Mouse (Mus musculus) megakaryocyte, embryonic 14.5 days (primary cell): ENCODE results near the gene Erp44. TPM values are rescaled to one million over a fixed set of nuclear protein-coding genes. Genes with fewer than 3 reads are reported as not detected.

Source experiments
- H3K27me3 ChIP-seq: replicated peaks from 2 replicates; pipeline ENCODE3; 2012; ENCODE audit warnings: inconsistent platforms
- H3K36me3 ChIP-seq: replicated peaks from 2 replicates; pipeline ENCODE3; 2012; ENCODE audit warnings: low read length, inconsistent platforms, mixed read lengths
- H3K4me1 ChIP-seq: 2 replicates; pipeline ENCODE4 v1.6.1; 2012; ENCODE audit warnings: inconsistent platforms
- H3K4me3 ChIP-seq: replicated peaks from 2 replicates; pipeline ENCODE3; 2012; ENCODE audit warnings: moderate library complexity, mild to moderate bottlenecking, inconsistent platforms
- H3K9me3 ChIP-seq: 2 replicates; pipeline ENCODE4 v1.6.1; 2012; ENCODE audit warnings: inconsistent platforms
- FLI1 ChIP-seq: IDR thresholded peaks from 2 replicates; pipeline ENCODE4 v1.6.1; 2012; ENCODE audit warnings: low read length, inconsistent platforms, mixed read lengths
- GATA1 ChIP-seq: IDR thresholded peaks from 3 replicates; pipeline ENCODE4 v1.6.1; 2012; ENCODE audit warnings: mixed read lengths, low read length, inconsistent platforms, borderline replicate concordance
- polyA plus RNA-seq: library from polyadenylated mRNA; stranded (reverse); fragments of >175 nt; gene quantifications from 2 replicates; pipeline ENCODE4 v1.2.3, GENCODE M21; 2012; ENCODE audit warnings: low replicate concordance; ENCODE audit not compliant: insufficient read depth

Gene Erp44
- polyA plus RNA-seq, 1 experiment: 9.1 TPM

- Histone ChIP-seq H3K36me3 (peaks cover 28% of the 10 kb centered on the region), H3K4me1 (peaks cover 7% of the 10 kb centered on the region; the same call in 1 of the 2 replicates), H3K9me3 (no peaks in the 10 kb centered on the region), H3K27me3 (no peaks in the 10 kb centered on the region), H3K4me3 (no peak overlapping the region)
- TF ChIP-seq FLI1: no peak
- TF ChIP-seq GATA1: no peak
Measured at GRCm38 (mm10) chr4:48244280-48244679, 35.1 kb downstream of the Erp44 start.

DNA sequence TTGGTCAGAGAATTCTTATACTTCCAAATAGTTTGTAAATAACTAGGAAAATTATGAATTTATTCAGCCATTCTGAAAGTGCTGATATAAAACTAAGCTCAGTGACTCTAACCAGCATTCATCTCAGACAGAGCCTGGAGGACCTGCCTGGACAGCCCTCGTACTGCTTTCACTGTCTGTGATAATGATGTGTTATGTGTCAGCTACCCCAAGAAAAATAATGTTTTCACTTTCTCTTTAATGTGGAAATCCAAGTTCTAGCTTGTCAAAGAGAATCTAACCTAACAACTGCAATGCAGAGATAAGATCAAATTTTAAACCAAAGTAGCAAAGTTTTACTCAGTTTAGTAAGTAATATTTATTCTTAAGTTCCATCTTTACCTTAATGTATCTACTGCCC lies 35.6 kb downstream of the Erp44 start:
- no peaks in the 10 kb centered on the region for H3K9me3 ChIP-seq
- TF ChIP-seq GATA1 (no peak), FLI1 (no peak)
- no peak overlapping the region for H3K4me3 ChIP-seq
- peaks cover 33% of the 10 kb centered on the region for H3K36me3 ChIP-seq
- no peaks in the 10 kb centered on the region for H3K27me3 ChIP-seq
- peaks cover 7% of the 10 kb centered on the region; the same call in 1 of the 2 replicates for H3K4me1 ChIP-seq

DNA sequence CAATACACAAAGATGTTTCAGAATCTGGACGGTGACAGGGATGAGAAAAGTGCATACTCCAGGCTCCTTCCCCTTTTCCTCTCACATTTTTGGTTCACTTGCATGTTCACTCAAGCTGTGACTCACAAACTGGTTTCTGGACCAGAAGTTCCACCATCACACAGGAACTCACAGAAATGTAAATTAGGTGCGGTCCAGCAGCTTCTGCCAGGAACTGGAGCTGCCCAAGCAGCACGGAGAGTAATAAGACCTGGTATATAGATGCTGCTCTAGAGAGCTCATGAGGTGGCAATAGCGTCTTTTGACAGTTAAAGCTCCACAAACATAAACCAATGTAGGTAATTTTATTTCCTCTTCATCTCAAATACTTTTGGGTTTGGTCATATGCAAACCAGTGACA lies 36.9 kb downstream of the Erp44 start:
- Histone ChIP-seq H3K4me3 (no peak overlapping the region), H3K27me3 (no peaks in the 10 kb centered on the region), H3K9me3 (no peaks in the 10 kb centered on the region), H3K36me3 (peaks cover 42% of the 10 kb centered on the region), H3K4me1 (peaks cover 7% of the 10 kb centered on the region; the same call in 1 of the 2 replicates)
- TF ChIP-seq FLI1 (no peak), GATA1 (no peak)

DNA sequence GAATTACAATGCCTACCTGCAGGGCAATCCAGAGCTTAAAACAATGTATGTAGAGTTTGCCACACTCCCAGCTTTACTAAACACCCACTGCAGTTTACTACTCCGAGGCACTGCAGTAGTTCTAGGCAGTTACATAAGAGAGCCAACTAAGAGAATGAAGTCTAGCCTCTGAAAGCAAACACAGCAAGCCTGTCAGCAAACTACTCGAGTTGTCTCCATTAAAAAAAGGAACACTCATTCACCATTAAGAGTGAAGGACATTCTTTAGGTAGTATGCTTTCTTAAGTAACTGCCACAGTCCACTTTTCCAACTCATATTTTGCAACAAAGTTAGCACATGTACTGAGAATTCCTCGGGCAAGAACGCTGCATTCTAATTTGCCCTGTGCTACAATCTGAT lies 40.3 kb downstream of the Erp44 start:
- Histone ChIP-seq H3K36me3 (peaks cover 66% of the 10 kb centered on the region), H3K27me3 (no peaks in the 10 kb centered on the region), H3K4me3 (no peak overlapping the region), H3K4me1 (peaks cover 3% of the 10 kb centered on the region; the same call in 1 of the 2 replicates), H3K9me3 (no peaks in the 10 kb centered on the region)
- TF ChIP-seq GATA1 (no peak), FLI1 (no peak)

DNA sequence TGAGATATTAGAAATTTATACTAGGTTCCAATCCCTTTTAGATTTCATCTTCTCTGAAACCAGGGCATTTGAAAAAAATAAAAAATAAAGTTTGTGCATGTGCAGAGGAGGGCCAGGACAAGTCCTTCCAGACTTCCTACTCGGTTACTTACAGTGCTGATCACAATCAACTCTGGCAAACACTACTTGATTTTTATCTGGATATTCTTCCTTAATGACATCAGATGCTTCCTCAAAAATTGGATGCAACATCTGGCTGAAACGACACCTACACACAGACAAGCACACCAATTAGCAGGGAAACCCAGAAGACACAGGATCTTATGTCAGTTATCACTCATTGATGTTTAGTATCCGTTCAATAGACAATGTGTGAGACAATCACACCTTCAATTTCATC lies 42.6 kb downstream of the Erp44 start:
- Histone ChIP-seq H3K36me3 (peaks cover 66% of the 10 kb centered on the region), H3K4me1 (no peaks in the 10 kb centered on the region), H3K27me3 (no peaks in the 10 kb centered on the region), H3K4me3 (no peak overlapping the region), H3K9me3 (no peaks in the 10 kb centered on the region)
- no peak for TF ChIP-seq GATA1

DNA sequence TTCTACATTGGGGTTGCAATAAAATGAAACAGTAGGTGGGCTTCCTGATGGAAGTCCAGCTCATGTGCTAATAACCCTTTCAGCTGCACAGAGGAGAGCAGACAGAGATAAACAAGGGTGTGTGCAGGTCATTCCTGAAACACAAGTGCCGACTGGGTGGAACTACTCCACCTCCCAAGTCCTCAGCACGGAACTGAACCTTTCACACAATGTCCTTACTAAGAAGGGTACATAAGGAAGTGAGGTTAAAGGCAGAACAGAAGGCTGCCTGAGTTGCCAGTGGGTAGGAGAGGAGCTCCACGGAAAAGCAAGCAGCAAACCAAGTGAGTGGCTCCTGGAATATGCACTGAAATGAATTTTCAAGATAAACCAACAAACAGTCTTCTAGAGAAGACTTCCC lies 52.6 kb downstream of the Erp44 start:
- H3K9me3 ChIP-seq: no peaks in the 10 kb centered on the region
- no peak overlapping the region for H3K4me3 ChIP-seq
- H3K27me3 ChIP-seq: no peaks in the 10 kb centered on the region
- peaks cover 28% of the 10 kb centered on the region for H3K36me3 ChIP-seq
- TF ChIP-seq FLI1: no peak
- no peak for TF ChIP-seq GATA1
- peaks cover 40% of the 10 kb centered on the region for H3K4me1 ChIP-seq

DNA sequence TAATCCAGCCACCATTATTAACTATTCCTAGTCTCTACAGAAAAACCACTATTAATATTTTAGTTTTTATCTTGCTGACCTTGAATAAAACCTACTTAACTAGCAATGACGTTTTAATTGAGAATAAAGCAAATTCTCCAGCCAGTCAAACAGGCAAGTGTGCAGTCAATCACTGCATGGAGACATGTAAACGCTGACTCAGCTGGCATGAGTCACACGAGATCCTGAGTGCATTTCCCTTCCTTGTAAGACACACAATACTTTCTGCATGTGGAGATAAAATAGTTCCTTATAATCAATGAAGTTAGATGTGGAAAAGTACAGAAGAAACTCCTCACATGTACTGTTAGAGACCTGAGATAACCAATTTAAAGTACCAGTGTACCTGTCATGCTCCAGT lies 53.8 kb downstream of the Erp44 start:
- Histone ChIP-seq H3K4me3 (no peak overlapping the region), H3K4me1 (peaks cover 40% of the 10 kb centered on the region), H3K9me3 (no peaks in the 10 kb centered on the region), H3K27me3 (no peaks in the 10 kb centered on the region), H3K36me3 (peaks cover 23% of the 10 kb centered on the region)
- TF ChIP-seq GATA1 (no peak), FLI1 (no peak)

DNA sequence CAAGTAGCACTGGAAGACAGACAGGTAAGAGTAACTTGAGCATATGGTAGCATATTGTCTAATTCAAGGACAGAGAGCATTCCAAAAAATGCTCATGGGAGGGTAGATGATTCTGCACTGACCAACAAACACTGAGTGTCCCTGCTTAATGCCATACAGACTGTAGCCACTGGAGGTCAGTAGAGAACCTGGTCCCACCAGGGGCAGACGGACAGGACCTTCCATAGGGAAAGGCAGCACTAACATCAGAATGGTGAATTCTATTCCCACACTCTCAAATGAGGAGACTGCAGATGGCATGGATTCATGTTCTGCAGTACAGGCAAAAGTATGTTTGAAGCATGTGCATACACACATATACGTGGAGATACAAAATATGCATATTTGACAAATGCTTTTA lies 54.2 kb downstream of the Erp44 start:
- TF ChIP-seq FLI1 (no peak), GATA1 (no peak)

DNA sequence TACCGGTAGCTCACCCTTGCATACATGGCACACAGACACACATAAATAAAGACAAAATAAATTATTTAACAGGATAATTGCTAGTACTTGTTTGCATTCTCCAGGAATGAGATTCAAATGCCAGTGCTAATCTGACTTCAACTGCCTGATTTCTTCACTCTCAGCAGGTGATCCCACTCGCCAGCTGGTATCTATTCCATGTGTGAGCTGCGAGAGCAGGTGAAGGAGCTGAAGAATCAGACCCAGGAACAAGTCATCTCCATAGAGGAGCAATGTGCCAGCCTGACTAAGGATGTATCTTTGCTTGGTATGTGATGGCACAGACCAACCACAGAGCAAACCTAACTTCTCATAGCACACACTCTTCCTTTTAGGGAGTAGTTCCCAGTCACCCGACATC lies 75.8 kb downstream of the Erp44 start:
- Histone ChIP-seq H3K27me3 (no peaks in the 10 kb centered on the region), H3K4me1 (no peaks in the 10 kb centered on the region), H3K4me3 (no peak overlapping the region), H3K9me3 (no peaks in the 10 kb centered on the region), H3K36me3 (peaks cover 89% of the 10 kb centered on the region)
- no peak for TF ChIP-seq GATA1
- no peak for TF ChIP-seq FLI1

More for the DNA sequence above, 54.2 kb downstream of the Erp44 start:
- no peaks in the 10 kb centered on the region for H3K27me3 ChIP-seq
- H3K36me3 ChIP-seq: peaks cover 21% of the 10 kb centered on the region
- no peak overlapping the region for H3K4me3 ChIP-seq
- peaks cover 40% of the 10 kb centered on the region for H3K4me1 ChIP-seq
- no peaks in the 10 kb centered on the region for H3K9me3 ChIP-seq

GRCm38 (mm10) chr4:48198447-48198846 lies 80.9 kb downstream of the Erp44 start:
- H3K4me3 ChIP-seq: no peak overlapping the region
- TF ChIP-seq FLI1 (no peak), GATA1 (no peak)
- H3K36me3 ChIP-seq: peaks cover 91% of the 10 kb centered on the region
- no peaks in the 10 kb centered on the region for H3K27me3 ChIP-seq
- no peaks in the 10 kb centered on the region for H3K9me3 ChIP-seq
- no peaks in the 10 kb centered on the region for H3K4me1 ChIP-seq

DNA sequence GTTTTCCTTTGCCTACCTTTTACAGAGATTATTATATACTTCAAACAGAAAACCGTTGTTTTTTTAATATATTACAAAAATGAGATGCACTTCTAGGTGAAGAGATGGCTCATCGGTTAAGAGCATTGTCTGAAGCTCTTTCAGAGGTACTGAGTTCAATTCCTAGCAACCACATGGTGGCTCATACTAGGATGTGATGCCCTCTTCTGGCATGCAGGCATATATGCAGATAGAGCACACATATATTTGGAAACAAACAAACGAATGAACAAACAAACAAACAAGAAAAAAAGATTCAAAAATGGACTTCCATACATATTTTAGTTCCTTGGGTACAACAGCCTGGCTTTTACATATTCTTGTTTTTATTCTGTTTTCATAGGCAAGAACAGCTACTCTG lies 81.4 kb downstream of the Erp44 start:
- Histone ChIP-seq H3K4me3 (no peak overlapping the region), H3K4me1 (no peaks in the 10 kb centered on the region), H3K36me3 (peaks cover 91% of the 10 kb centered on the region), H3K9me3 (no peaks in the 10 kb centered on the region), H3K27me3 (no peaks in the 10 kb centered on the region)
- no peak for TF ChIP-seq FLI1
- TF ChIP-seq GATA1: no peak

GRCm38 (mm10) chr4:48182115-48182806 lies 97.1 kb downstream of the Erp44 start:
- Histone ChIP-seq H3K4me3 (peak overlapping the region; percentile 33), H3K4me1 (peaks cover 29% of the 10 kb centered on the region), H3K36me3 (peaks cover 79% of the 10 kb centered on the region)

More at GRCm38 (mm10) chr4:48182115-48182806, 97.1 kb downstream of the Erp44 start:
- Histone ChIP-seq H3K9me3 (peaks cover 6% of the 10 kb centered on the region; the same call in 1 of the 2 replicates), H3K27me3 (no peaks in the 10 kb centered on the region)
- no peak; the same call in 2 of the 3 replicates for TF ChIP-seq GATA1
- TF ChIP-seq FLI1: no peak
